Mouse (Mus musculus): ENCODE results near the gene Cep295.

DNA sequence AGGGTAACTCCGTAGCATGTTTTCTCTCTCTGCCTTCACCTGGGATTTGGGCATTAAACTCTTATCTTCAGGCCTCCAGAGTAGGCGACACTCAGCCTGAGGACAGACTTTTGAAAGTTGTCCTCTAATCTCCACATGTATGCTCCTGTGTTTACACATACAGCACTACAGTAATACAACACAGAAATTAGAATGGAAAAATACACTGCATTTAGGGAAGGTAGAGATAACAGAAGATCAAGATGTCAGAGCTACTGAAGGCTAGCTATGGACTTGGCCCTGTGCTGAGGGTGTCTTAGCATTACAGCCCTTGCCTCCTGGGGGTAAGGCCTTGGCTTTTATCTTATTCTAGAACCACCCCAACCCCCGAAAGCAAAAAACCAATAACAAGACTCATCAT is 69.2 kb downstream of the Cep295 start:
- no peak for TF ChIP-seq CTCF (IDR thresholded peaks at IDR 0.05; ENCODE audit: low read depth)
- no peak for TF ChIP-seq EP300 (IDR thresholded peaks at IDR 0.05; ENCODE audit: low read depth)
